Mouse (Mus musculus) neutrophil, adult 59 days (primary cell): ENCODE measurements around the gene Ccdc40. TPM values are rescaled to one million over a fixed set of nuclear protein-coding genes. Genes with fewer than 3 reads are reported as not detected.

ENCODE experiments used
- total RNA-seq, 2 experiments: library from RNA; stranded (reverse); gene quantifications; 1 replicate in 1 of 2; 2 replicates in 1 of 2; pipeline ENCODE4 v1.2.4; 2023

The Ccdc40 gene
- under 1 TPM; 0.26 to 1.00 TPM for total RNA-seq

DNA sequence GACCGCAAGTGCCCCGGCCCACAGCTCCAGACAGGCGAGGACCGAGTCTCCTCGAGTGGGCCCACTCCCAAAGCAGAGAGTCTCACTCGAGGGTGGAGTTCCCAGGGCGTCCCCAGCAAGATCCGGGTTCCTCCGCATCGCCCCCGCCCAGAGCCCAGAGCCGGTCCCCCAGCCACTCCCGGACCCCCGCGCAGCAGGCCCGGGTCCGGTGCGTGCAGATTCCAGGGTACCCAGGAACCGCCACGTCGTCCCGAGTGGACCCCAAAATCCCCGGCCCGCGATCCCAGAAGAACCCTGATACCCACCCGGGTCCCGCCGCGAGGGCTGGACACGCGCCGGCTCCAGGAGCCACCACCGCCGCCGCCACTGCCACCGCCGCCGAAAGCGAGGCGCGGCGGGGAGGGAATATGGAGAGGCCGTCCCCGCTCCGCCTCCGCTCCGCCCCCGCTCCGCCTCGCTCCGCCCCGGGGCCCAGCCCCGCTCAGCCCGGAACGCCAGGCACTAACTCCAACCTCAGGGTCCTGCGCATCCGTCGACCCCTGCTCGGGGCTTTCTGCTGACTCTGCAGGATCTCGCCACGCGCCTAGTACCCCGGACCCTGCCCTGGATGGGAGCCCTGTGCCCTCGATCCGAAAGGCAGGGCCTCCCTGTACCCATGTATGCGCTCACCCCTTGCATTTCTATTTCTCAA, at the start of gene Ccdc40, which contains the start of gene Tbc1d16:
TSS of gene Ccdc40 (plus strand) at position 482 of the 691 bp plus-strand sequence.
TSS of gene Tbc1d16 (minus strand) at position 409 of the 691 bp plus-strand sequence.

DNA sequence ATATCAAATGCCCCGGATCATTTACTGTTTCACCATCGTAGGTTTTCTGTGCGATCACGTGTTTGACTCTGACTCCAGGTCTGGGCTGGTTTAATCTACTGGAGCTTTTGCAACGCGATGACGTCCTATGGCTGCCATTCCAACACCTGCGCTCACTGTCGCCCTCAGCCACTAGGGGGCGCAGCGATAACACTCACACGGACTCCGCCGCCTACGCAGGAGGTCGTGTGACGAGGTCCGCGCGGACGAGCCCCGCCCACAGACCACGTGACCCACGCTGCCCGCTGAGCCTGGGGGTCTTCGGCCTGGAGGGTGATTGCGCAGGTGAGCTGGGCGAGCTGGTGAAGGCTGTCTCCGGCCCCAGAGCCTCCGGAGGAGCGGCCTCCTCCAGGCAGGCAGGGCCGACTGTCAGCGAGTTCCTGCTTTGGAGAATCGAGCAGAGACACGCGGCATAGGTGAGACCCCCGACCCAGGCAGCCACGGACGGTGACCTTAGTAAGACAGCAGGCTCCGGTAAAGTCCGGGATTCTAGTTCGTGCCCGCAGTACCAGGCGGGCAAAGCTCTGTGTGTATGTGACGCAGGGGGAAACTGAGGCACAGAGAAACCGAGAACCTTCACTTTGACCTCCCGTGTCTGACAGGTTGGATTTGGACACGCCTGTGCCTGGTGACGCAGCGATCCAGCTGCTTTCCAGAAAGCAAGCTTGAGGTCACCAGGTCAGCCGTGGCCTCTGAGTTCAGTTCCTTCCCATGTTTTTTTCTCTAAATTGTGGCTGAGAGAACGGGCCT, 39.6 kb downstream of the Ccdc40 start, which contains the start of gene Gaa:
TSS of gene Gaa (plus strand) at position 120 of the 789 bp plus-strand sequence.

DNA sequence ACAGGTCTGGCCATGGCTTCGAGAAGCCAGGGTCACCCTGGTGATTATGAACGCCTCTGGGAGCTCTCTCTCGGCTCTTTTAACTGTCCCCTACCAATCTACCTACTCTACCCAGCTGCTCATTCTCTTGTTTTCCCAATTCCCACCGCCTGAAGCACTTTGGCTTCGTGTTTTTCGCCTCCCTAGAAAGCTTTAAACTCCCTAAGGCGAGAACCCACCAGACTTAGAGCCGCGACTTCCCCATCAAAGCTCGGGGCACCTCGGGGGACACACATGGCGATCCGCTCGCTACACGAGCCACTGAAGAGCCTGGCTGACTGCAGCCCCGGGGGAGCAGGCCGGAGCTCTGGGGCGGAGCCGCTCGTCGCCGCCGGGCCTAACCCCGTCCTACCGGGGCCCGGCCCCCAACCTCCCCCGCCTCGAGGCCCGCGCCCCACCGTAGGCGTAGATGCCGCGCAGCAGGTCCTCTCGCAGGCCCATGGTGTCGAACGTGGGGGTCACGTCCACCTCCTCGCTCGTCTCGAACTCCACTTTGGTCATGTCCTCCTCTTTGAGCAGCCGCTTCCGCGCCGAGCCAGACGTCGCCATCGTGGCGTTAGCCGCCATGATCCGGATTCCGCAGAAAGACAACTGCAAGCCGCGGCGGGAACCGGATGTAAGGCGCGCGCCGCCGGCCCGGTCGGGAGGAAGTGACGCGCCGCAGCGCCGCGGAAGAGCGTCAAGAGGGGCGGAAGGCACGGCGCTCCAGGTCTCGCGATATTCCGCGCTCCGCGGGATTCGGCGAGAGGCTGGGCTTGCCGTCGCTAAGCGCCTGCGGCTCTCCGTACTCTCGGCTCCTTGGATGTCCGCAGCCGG, 71.2 kb downstream of the Ccdc40 start, which contains the start of gene Eif4a3:
TSS of gene Eif4a3 (minus strand) at position 699 of the 855 bp plus-strand sequence.

DNA sequence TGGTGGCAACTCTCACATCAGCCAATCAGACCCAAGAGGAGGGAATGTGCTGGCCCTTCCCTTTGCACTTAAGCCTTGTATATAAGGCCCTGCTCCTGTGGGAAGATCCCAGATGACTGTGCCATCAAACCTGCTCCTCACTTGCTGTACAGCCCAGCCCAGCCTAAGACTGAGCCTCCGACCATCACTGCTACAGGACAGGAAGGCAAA, 79.2 kb downstream of the Ccdc40 start, which contains the start of gene Card14:
TSS of gene Card14 (plus strand) at position 111 of the 210 bp plus-strand sequence.

Other genes starting within 250 kb of the Ccdc40 start
- gene Enpp7, start 240.4 kb upstream of the Ccdc40 start, total RNA-seq, result not detected
- 1 to 10 TPM; 1.4 to 1.8 TPM for gene Cbx2, start 205.6 kb upstream of the Ccdc40 start, total RNA-seq
- gene Cbx8, start 187.6 kb upstream of the Ccdc40 start, total RNA-seq, result 10 to 100 TPM; 13.5 to 16.1 TPM
- gene Cbx4, start 142.4 kb upstream of the Ccdc40 start, total RNA-seq, result 10 to 100 TPM; 57.1 to 62.3 TPM
- 1 to 10 TPM in 1 of 2 experiments, under 1 TPM in 1; 0.95 to 1.1 TPM for gene Tbc1d16, start 73 bp upstream of the Ccdc40 start, total RNA-seq
- gene Gaa, start 39.3 kb downstream of the Ccdc40 start, total RNA-seq, result 10 to 100 TPM; 32.8 to 39.3 TPM
- gene Eif4a3, start 71.5 kb downstream of the Ccdc40 start, total RNA-seq, result 100 to 1,000 TPM; 125 to 137 TPM
- gene Card14, start 79.2 kb downstream of the Ccdc40 start, total RNA-seq, result not detected
- 10 to 100 TPM; 11.5 to 14.2 TPM for gene Sgsh, start 127.0 kb downstream of the Ccdc40 start, total RNA-seq
- gene Slc26a11, start 127.0 kb downstream of the Ccdc40 start, total RNA-seq, result 1 to 10 TPM; 6.1 to 8.8 TPM
- 10 to 100 TPM; 49.8 to 56.9 TPM for gene Rnf213, start 164.5 kb downstream of the Ccdc40 start, total RNA-seq